Mouse (Mus musculus): ENCODE results near the gene Igfbp6. TPM values are rescaled to one million over a fixed set of nuclear protein-coding genes. Genes with fewer than 3 reads are reported as not detected.
A peak's percentile ranks its signal among the peaks of the same experiment; 100 is the strongest.

Gene Igfbp6
- polyA plus RNA-seq, 1 experiment: 46.3 TPM

- DNase-seq (ENCODE audit: extremely low spot score in 1 of 2, low spot score in 1 of 2): no peak
These were observed 29.4 kb downstream of the Igfbp6 start for GRCm38 (mm10) chr15:102173581-102173980.

GRCm38 (mm10) chr15:102175736-102176319, 31.7 kb downstream of the Igfbp6 start:
- no peak for DNase-seq (ENCODE audit: extremely low spot score in 1 of 2, low spot score in 1 of 2)

- no peak for DNase-seq (ENCODE audit: extremely low spot score in 1 of 2, low spot score in 1 of 2)
These were observed 32.6 kb downstream of the Igfbp6 start for GRCm38 (mm10) chr15:102176571-102177316.

- no peak for DNase-seq (ENCODE audit: extremely low spot score in 1 of 2, low spot score in 1 of 2)
These were observed 33.3 kb downstream of the Igfbp6 start for GRCm38 (mm10) chr15:102177417-102177816.

- peak; percentile 28 to 92 for DNase-seq (ENCODE audit: extremely low spot score in 1 of 2, low spot score in 1 of 2)
These were observed 34.1 kb downstream of the Igfbp6 start for GRCm38 (mm10) chr15:102178279-102178678.

GRCm38 (mm10) chr15:102179106-102179505, 34.9 kb downstream of the Igfbp6 start:
- DNase-seq (ENCODE audit: extremely low spot score in 1 of 2, low spot score in 1 of 2): no peak

- DNase-seq (ENCODE audit: extremely low spot score in 1 of 2, low spot score in 1 of 2): no peak
These were observed 35.8 kb downstream of the Igfbp6 start for GRCm38 (mm10) chr15:102179924-102180323.

GRCm38 (mm10) chr15:102183076-102183475, 38.9 kb downstream of the Igfbp6 start:
- DNase-seq (ENCODE audit: extremely low spot score in 1 of 2, low spot score in 1 of 2): no peak

- DNase-seq (ENCODE audit: extremely low spot score in 1 of 2, low spot score in 1 of 2): no peak
These were observed 42.1 kb downstream of the Igfbp6 start for GRCm38 (mm10) chr15:102186239-102186638.

GRCm38 (mm10) chr15:102188096-102188495, 43.9 kb downstream of the Igfbp6 start:
- no peak for DNase-seq (ENCODE audit: extremely low spot score in 1 of 2, low spot score in 1 of 2)

- DNase-seq (ENCODE audit: extremely low spot score in 1 of 2, low spot score in 1 of 2): no peak
These were observed 44.7 kb downstream of the Igfbp6 start for GRCm38 (mm10) chr15:102188883-102189282.

- no peak for DNase-seq (ENCODE audit: extremely low spot score in 1 of 2, low spot score in 1 of 2)
These were observed 47.5 kb downstream of the Igfbp6 start for GRCm38 (mm10) chr15:102191699-102192098.

- no peak for DNase-seq (ENCODE audit: extremely low spot score in 1 of 2, low spot score in 1 of 2)
These were observed 48.2 kb downstream of the Igfbp6 start for GRCm38 (mm10) chr15:102192271-102192812.

GRCm38 (mm10) chr15:102192820-102193386, 48.7 kb downstream of the Igfbp6 start:
- no peak for DNase-seq (ENCODE audit: extremely low spot score in 1 of 2, low spot score in 1 of 2)

GRCm38 (mm10) chr15:102193652-102194051, 49.5 kb downstream of the Igfbp6 start:
- no peak for DNase-seq (ENCODE audit: extremely low spot score in 1 of 2, low spot score in 1 of 2)

GRCm38 (mm10) chr15:102194439-102194838, 50.3 kb downstream of the Igfbp6 start:
- no peak for DNase-seq (ENCODE audit: extremely low spot score in 1 of 2, low spot score in 1 of 2)

- DNase-seq (ENCODE audit: extremely low spot score in 1 of 2, low spot score in 1 of 2): no peak
These were observed 51.2 kb downstream of the Igfbp6 start for GRCm38 (mm10) chr15:102195373-102195772.

- no peak for DNase-seq (ENCODE audit: extremely low spot score in 1 of 2, low spot score in 1 of 2)
These were observed 54.7 kb downstream of the Igfbp6 start for GRCm38 (mm10) chr15:102198841-102199240.
